Mouse (Mus musculus) spleen, postnatal 10 days (tissue): ENCODE results near the gene Ppdpf.
A peak's percentile ranks its signal among the peaks of the same experiment; 100 is the strongest.

Experiments used
- DNase-seq, 2 experiments: peaks; one replicate each; pipeline ENCODE4 v3.0.0; 2021 to 2022; ENCODE audit warnings: low spot score in 2 of 2

The Ppdpf gene

GRCm38 (mm10) chr2:181218881-181219485, 31.9 kb downstream of the Ppdpf start:
- no peak for DNase-seq

GRCm38 (mm10) chr2:181219538-181220216, 32.6 kb downstream of the Ppdpf start, which contains the start of gene Fndc11:
TSS of gene Fndc11 (plus strand) at chr2:181220013.
- peak; percentile 36 to 82 for DNase-seq

- DNase-seq = no peak
These were observed 33.3 kb downstream of the Ppdpf start for GRCm38 (mm10) chr2:181220361-181220760.

- no peak for DNase-seq
These were observed 37.9 kb downstream of the Ppdpf start for GRCm38 (mm10) chr2:181224994-181225393.

GRCm38 (mm10) chr2:181227122-181227521, 40.1 kb downstream of the Ppdpf start:
- no peak for DNase-seq

GRCm38 (mm10) chr2:181228335-181228734, 41.3 kb downstream of the Ppdpf start:
- no peak for DNase-seq

- DNase-seq = no peak
These were observed 44.1 kb downstream of the Ppdpf start for GRCm38 (mm10) chr2:181231171-181231570.

- no peak for DNase-seq
These were observed 46.4 kb downstream of the Ppdpf start for GRCm38 (mm10) chr2:181233443-181233842.

GRCm38 (mm10) chr2:181234680-181235079, 47.6 kb downstream of the Ppdpf start:
- no peak for DNase-seq

GRCm38 (mm10) chr2:181235681-181236566, 48.9 kb downstream of the Ppdpf start:
- no peak for DNase-seq

- no peak for DNase-seq
These were observed 50.4 kb downstream of the Ppdpf start for GRCm38 (mm10) chr2:181237251-181238014.

- no peak for DNase-seq
These were observed 51.1 kb downstream of the Ppdpf start for GRCm38 (mm10) chr2:181238091-181238610.
